Mouse (Mus musculus) kidney, postnatal 25 days (tissue): Measurements from ENCODE around the gene Idh3b.
A peak's percentile ranks its signal among the peaks of the same experiment; 100 is the strongest.

Source experiments
- DNase-seq, 2 experiments: peaks; one replicate each; pipeline ENCODE4 v3.0.0; 2021; ENCODE audit warnings: mixed read lengths in 2 of 2

Idh3b gene

GRCm38 (mm10) chr2:130283854-130284654 lies at the start of gene Idh3b:
Gene Idh3b, minus strand, starts transcription at chr2:130284547.
- peak; percentile 92 to 95 for DNase-seq

GRCm38 (mm10) chr2:130329502-130329901 lies 45.2 kb upstream of the Idh3b start:
- DNase-seq, result no peak

- DNase-seq, result no peak
Observed at GRCm38 (mm10) chr2:130327057-130327456, 42.7 kb upstream of the Idh3b start.

GRCm38 (mm10) chr2:130303014-130303413 lies 18.7 kb upstream of the Idh3b start:
- DNase-seq, result no peak

- no peak for DNase-seq
Observed at GRCm38 (mm10) chr2:130297580-130297979, 13.2 kb upstream of the Idh3b start.

GRCm38 (mm10) chr2:130296134-130296745 lies 11.9 kb upstream of the Idh3b start:
- DNase-seq, result no peak

- DNase-seq, result peak; percentile 25 to 49
Observed at GRCm38 (mm10) chr2:130295331-130296133, 11.2 kb upstream of the Idh3b start.

- DNase-seq, result peak; percentile 49 to 66
Observed at GRCm38 (mm10) chr2:130294936-130295277, 10.6 kb upstream of the Idh3b start, which contains the start of gene Ebf4. Gene Ebf4, plus strand, starts transcription at chr2:130295169.

- peak in 1 of 2 experiments; percentile 6 for DNase-seq
Observed at GRCm38 (mm10) chr2:130294218-130294935, 10.0 kb upstream of the Idh3b start.

GRCm38 (mm10) chr2:130293486-130293885 lies 9.1 kb upstream of the Idh3b start:
- DNase-seq, result no peak

- no peak for DNase-seq
Observed at GRCm38 (mm10) chr2:130293009-130293408, 8.7 kb upstream of the Idh3b start.

GRCm38 (mm10) chr2:130291434-130291833 lies 7.1 kb upstream of the Idh3b start:
- DNase-seq, result peak; percentile 75 to 86

GRCm38 (mm10) chr2:130289086-130289485 lies 4.7 kb upstream of the Idh3b start:
- DNase-seq, result no peak

- no peak for DNase-seq
Observed at GRCm38 (mm10) chr2:130280818-130281217, 3.5 kb downstream of the Idh3b start.

GRCm38 (mm10) chr2:130280224-130280623 lies 4.1 kb downstream of the Idh3b start:
- no peak for DNase-seq

GRCm38 (mm10) chr2:130279600-130280091 lies 4.7 kb downstream of the Idh3b start:
- DNase-seq, result no peak

GRCm38 (mm10) chr2:130275649-130276048 lies 8.7 kb downstream of the Idh3b start:
- peak; percentile 57 to 71 for DNase-seq

- no peak for DNase-seq
Observed at GRCm38 (mm10) chr2:130274862-130275261, 9.5 kb downstream of the Idh3b start.

- DNase-seq, result peak; percentile 98 to 99
Observed at GRCm38 (mm10) chr2:130274149-130274861, 10.0 kb downstream of the Idh3b start, which contains the start of gene Nop56. Gene Nop56, plus strand, starts transcription at chr2:130274430.

GRCm38 (mm10) chr2:130273732-130274131 lies 10.6 kb downstream of the Idh3b start:
- DNase-seq, result peak in 1 of 2 experiments; percentile 16

GRCm38 (mm10) chr2:130268074-130268473 lies 16.3 kb downstream of the Idh3b start:
- DNase-seq, result no peak

- no peak for DNase-seq
Observed at GRCm38 (mm10) chr2:130265520-130265919, 18.8 kb downstream of the Idh3b start.
